Mouse (Mus musculus): Measurements from ENCODE around the gene Cenpe. TPM values are rescaled to one million over a fixed set of nuclear protein-coding genes. Genes with fewer than 3 reads are reported as not detected.

Cenpe gene
- polyA plus RNA-seq, 1 experiment from 2014 or later, result 2.8 TPM

- 92% methylated on average over 10 of the region's 10 CpGs for WGBS
- Histone ChIP-seq H3K4me1 (ENCODE audit: control insufficient read depth, insufficient read depth, low read length) (no peaks in the 10 kb centered on the region), H3K36me3 (ENCODE audit: control insufficient read depth, insufficient read depth, low read length) (no peaks in the 10 kb centered on the region)
These were observed 57.2 kb downstream of the Cenpe start for GRCm38 (mm10) chr3:135269391-135269990.

DNA sequence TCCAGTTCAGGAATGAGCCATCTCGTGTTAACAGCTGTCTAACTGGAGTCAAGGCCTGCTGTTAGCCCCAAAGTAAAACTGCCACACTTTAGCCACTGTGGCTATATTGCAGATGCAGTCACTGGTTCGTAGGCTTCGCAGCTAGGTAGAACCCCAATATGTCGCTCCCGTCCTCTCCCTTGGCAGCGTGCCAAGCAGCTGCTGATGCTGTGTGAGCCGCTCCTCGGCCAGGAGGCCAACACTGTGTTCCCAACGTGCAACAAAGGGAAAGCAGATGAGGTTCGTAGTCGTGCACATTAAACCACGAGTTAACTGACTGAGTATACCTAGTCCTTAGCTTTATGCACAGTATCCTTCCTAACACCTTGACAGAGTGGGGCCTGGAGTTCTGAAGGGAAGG, 60.3 kb downstream of the Cenpe start:
- H3K4me3 ChIP-seq (ENCODE audit: low read depth, low read length), result no peak overlapping the region
- no peaks in the 10 kb centered on the region for H3K4me1 ChIP-seq (ENCODE audit: control insufficient read depth, insufficient read depth, low read length)
- ATAC-seq, result no peak
- H3K36me3 ChIP-seq (ENCODE audit: control insufficient read depth, insufficient read depth, low read length), result no peaks in the 10 kb centered on the region
- H3K4me2 ChIP-seq (ENCODE audit: low read length), result no peak overlapping the region
- H3K9ac ChIP-seq (ENCODE audit: low read depth, low read length), result no peak overlapping the region
- no peak overlapping the region for H3K27ac ChIP-seq (ENCODE audit: low read length)
- WGBS, result 75% methylated on average over 12 of the region's 12 CpGs
- H3K27me3 ChIP-seq (ENCODE audit: control insufficient read depth, insufficient read depth, low read depth, low read length), result no peaks in the 10 kb centered on the region
- H3K9me3 ChIP-seq (replicated peaks; ENCODE audit: control insufficient read depth, low read length, poor library complexity, severe bottlenecking), result no peaks in the 10 kb centered on the region

More at GRCm38 (mm10) chr3:135269391-135269990, 57.2 kb downstream of the Cenpe start:
- Histone ChIP-seq H3K4me3 (ENCODE audit: low read depth, low read length) (no peak overlapping the region), H3K27ac (ENCODE audit: low read length) (no peak overlapping the region), H3K9me3 (replicated peaks; ENCODE audit: control insufficient read depth, low read length, poor library complexity, severe bottlenecking) (no peaks in the 10 kb centered on the region), H3K9ac (ENCODE audit: low read depth, low read length) (no peak overlapping the region), H3K27me3 (ENCODE audit: control insufficient read depth, insufficient read depth, low read depth, low read length) (no peaks in the 10 kb centered on the region), H3K4me2 (ENCODE audit: low read length) (no peak overlapping the region)
- ATAC-seq, result no peak

DNA sequence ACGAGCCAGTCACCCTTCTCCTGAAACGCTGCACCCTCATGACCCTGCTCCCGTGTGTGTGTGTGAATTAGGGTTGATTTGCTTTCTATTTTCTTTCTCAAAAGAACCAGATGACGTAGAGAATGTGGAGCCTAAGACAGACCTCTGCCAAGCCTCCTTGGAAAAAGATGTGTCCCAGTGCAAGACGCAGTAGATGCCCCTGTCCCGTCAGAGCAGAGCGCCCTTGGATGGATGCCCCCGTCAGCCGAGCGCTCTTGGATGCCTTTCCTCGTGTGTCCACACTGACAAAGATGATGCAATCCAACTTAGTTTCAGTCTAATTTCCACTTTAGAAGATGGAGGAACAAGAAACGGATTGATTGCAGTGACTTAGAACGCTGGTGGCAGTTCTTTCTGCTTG, 60.7 kb downstream of the Cenpe start:
- 92% methylated on average over 13 of the region's 13 CpGs for WGBS
- Histone ChIP-seq H3K4me1 (ENCODE audit: control insufficient read depth, insufficient read depth, low read length) (no peaks in the 10 kb centered on the region), H3K36me3 (ENCODE audit: control insufficient read depth, insufficient read depth, low read length) (no peaks in the 10 kb centered on the region), H3K4me2 (ENCODE audit: low read length) (no peak overlapping the region), H3K4me3 (ENCODE audit: low read depth, low read length) (no peak overlapping the region), H3K9ac (ENCODE audit: low read depth, low read length) (no peak overlapping the region), H3K9me3 (replicated peaks; ENCODE audit: control insufficient read depth, low read length, poor library complexity, severe bottlenecking) (no peaks in the 10 kb centered on the region), H3K27me3 (ENCODE audit: control insufficient read depth, insufficient read depth, low read depth, low read length) (no peaks in the 10 kb centered on the region), H3K27ac (ENCODE audit: low read length) (no peak overlapping the region)
- ATAC-seq, result no peak

DNA sequence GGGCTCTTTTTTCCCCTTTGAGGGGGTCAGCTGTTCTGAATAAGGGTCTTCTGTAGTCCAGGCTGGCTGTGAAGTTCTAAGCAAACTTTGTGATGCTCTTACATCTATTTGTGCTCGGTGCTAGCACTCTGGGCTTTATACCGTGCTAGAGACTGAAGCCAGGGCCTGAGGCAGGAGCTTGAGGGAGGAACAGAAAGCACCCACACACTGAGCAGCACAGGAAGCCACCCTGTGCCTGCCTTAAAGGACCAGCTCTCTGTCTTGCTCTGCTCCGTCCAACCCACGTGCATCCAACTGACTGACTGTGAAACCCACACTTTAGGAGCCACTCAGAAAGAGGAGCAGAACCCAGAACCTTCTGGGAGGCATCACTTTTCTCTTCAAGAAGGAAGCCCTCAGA, 67.8 kb downstream of the Cenpe start:
- ATAC-seq, result no peak
- no peak overlapping the region for H3K27ac ChIP-seq (ENCODE audit: low read length)

DNA sequence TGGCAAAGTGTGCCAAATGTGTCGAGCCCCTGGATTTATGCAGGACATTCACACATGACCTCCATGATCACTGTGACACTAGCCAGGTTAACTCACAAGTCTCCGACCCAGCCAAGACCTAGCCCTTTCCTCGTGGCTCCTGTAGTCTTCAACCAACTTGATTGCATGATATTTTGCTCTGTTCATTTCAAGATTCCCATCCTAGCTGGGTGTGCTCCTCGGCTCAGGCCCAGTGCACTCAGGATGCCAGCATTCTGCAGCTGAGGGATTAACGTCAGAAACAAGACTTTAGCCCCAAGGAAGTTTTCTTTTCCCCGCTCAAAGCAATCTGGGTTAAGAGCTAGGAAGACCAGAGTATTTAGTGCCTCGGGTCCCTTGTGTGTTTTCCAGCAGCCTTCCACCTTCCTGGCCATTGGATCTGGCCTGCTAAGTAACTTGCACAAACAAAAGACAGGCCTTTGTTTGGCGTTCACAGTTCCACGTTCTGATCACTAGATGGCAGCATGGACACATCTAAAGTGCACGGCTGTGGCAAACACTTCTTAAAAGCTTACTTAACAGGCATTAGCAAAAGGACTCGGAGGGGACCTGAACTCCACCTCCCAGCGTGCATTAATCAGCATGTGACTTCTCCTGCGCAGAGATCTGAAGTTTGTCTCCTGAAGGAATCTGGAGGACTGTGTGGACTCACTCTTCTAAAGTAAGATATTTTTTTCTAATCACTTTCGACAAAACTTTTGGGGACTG, 68.5 kb downstream of the Cenpe start, which contains the start of gene Bdh2:
TSS of gene Bdh2 (plus strand) at position 553 of the 747 bp plus-strand sequence.
- H3K4me3 ChIP-seq (ENCODE audit: low read depth, low read length), result no peak within 1 kb of the TSS
- H3K27me3 ChIP-seq (ENCODE audit: control insufficient read depth, insufficient read depth, low read depth, low read length), result no peaks in the 10 kb centered on the region
- WGBS, result 22% methylated on average over 14 of the region's 14 CpGs

More for the DNA sequence above, 67.8 kb downstream of the Cenpe start:
- 79% methylated on average over 4 of the region's 4 CpGs for WGBS
- Histone ChIP-seq H3K9me3 (replicated peaks; ENCODE audit: control insufficient read depth, low read length, poor library complexity, severe bottlenecking) (no peaks in the 10 kb centered on the region), H3K9ac (ENCODE audit: low read depth, low read length) (peak overlapping the region; percentile 46; the same call in 1 of the 2 replicates), H3K4me3 (ENCODE audit: low read depth, low read length) (no peak overlapping the region), H3K4me2 (ENCODE audit: low read length) (no peak overlapping the region), H3K36me3 (ENCODE audit: control insufficient read depth, insufficient read depth, low read length) (no peaks in the 10 kb centered on the region), H3K4me1 (ENCODE audit: control insufficient read depth, insufficient read depth, low read length) (peaks cover 4% of the 10 kb centered on the region; the same call in 1 of the 2 replicates), H3K27me3 (ENCODE audit: control insufficient read depth, insufficient read depth, low read depth, low read length) (no peaks in the 10 kb centered on the region)

GRCm38 (mm10) chr3:135281701-135282100, 69.4 kb downstream of the Cenpe start:
- H3K9ac ChIP-seq (ENCODE audit: low read depth, low read length), result no peak overlapping the region
- peaks cover 4% of the 10 kb centered on the region; the same call in 1 of the 2 replicates for H3K4me1 ChIP-seq (ENCODE audit: control insufficient read depth, insufficient read depth, low read length)
- no peaks in the 10 kb centered on the region for H3K9me3 ChIP-seq (replicated peaks; ENCODE audit: control insufficient read depth, low read length, poor library complexity, severe bottlenecking)
- no peak overlapping the region for H3K27ac ChIP-seq (ENCODE audit: low read length)
- ATAC-seq, result no peak
- no peak overlapping the region for H3K4me2 ChIP-seq (ENCODE audit: low read length)
- H3K4me3 ChIP-seq (ENCODE audit: low read depth, low read length), result no peak overlapping the region
- WGBS, result 86% methylated on average over 8 of the region's 8 CpGs
- H3K36me3 ChIP-seq (ENCODE audit: control insufficient read depth, insufficient read depth, low read length), result no peaks in the 10 kb centered on the region
- no peaks in the 10 kb centered on the region for H3K27me3 ChIP-seq (ENCODE audit: control insufficient read depth, insufficient read depth, low read depth, low read length)

More for the DNA sequence above, 68.5 kb downstream of the Cenpe start, which contains the start of gene Bdh2:
- peak; percentile 91 for ATAC-seq
- Histone ChIP-seq H3K9me3 (replicated peaks; ENCODE audit: control insufficient read depth, low read length, poor library complexity, severe bottlenecking) (no peaks in the 10 kb centered on the region), H3K36me3 (ENCODE audit: control insufficient read depth, insufficient read depth, low read length) (no peaks in the 10 kb centered on the region), H3K27ac (ENCODE audit: low read length) (peak within 1 kb of the TSS; percentile 44; the same call in 1 of the 2 replicates), H3K4me1 (ENCODE audit: control insufficient read depth, insufficient read depth, low read length) (peaks cover 4% of the 10 kb centered on the region; the same call in 1 of the 2 replicates), H3K9ac (ENCODE audit: low read depth, low read length) (peak within 1 kb of the TSS; percentile 46; the same call in 1 of the 2 replicates), H3K4me2 (ENCODE audit: low read length) (peak within 1 kb of the TSS; percentile 48)

GRCm38 (mm10) chr3:135285256-135285655, 72.9 kb downstream of the Cenpe start:
- H3K4me2 ChIP-seq (ENCODE audit: low read length), result no peak overlapping the region
- WGBS, result 89% methylated on average over 11 of the region's 11 CpGs
- no peak overlapping the region for H3K27ac ChIP-seq (ENCODE audit: low read length)
- no peak overlapping the region for H3K4me3 ChIP-seq (ENCODE audit: low read depth, low read length)
- H3K36me3 ChIP-seq (ENCODE audit: control insufficient read depth, insufficient read depth, low read length), result no peaks in the 10 kb centered on the region
- peaks cover 4% of the 10 kb centered on the region; the same call in 1 of the 2 replicates for H3K4me1 ChIP-seq (ENCODE audit: control insufficient read depth, insufficient read depth, low read length)
- H3K27me3 ChIP-seq (ENCODE audit: control insufficient read depth, insufficient read depth, low read depth, low read length), result no peaks in the 10 kb centered on the region
- H3K9ac ChIP-seq (ENCODE audit: low read depth, low read length), result no peak overlapping the region
- ATAC-seq, result no peak
- no peaks in the 10 kb centered on the region for H3K9me3 ChIP-seq (replicated peaks; ENCODE audit: control insufficient read depth, low read length, poor library complexity, severe bottlenecking)

DNA sequence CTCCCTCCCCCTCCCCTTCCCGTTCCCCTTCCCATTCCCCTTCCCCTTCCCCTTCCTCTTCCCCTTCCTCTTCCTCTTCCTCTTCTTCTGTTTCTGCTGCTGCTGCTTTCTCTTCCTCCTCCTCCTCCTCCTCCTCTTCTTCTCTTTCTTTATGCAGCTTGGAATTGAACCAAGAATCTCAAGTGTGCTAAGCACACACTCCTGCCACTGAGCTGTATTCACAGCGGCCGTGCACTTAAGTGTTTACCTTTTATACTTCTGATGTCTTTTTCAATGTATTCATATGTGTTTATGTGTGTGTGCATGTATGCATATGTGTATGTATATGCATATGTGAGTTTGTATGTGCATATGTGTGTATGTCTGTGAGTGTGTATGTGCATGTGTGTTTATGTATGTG, 73.5 kb downstream of the Cenpe start:
- 70% methylated on average over 3 of the region's 3 CpGs for WGBS
- Histone ChIP-seq H3K4me1 (ENCODE audit: control insufficient read depth, insufficient read depth, low read length) (peaks cover 1% of the 10 kb centered on the region; the same call in 1 of the 2 replicates), H3K4me2 (ENCODE audit: low read length) (no peak overlapping the region), H3K27me3 (ENCODE audit: control insufficient read depth, insufficient read depth, low read depth, low read length) (no peaks in the 10 kb centered on the region), H3K27ac (ENCODE audit: low read length) (no peak overlapping the region), H3K9ac (ENCODE audit: low read depth, low read length) (no peak overlapping the region), H3K36me3 (ENCODE audit: control insufficient read depth, insufficient read depth, low read length) (no peaks in the 10 kb centered on the region), H3K4me3 (ENCODE audit: low read depth, low read length) (no peak overlapping the region), H3K9me3 (replicated peaks; ENCODE audit: control insufficient read depth, low read length, poor library complexity, severe bottlenecking) (no peaks in the 10 kb centered on the region)
- no peak for ATAC-seq
